Mouse (Mus musculus) right cerebral cortex, postnatal 14 days (tissue): ENCODE measurements at regions not wholly inside any gene's neighbourhood (a gene's known extent, or its start where the extent isn't known, plus 50 kb on each side); places are given as distances from the start of the nearest gene placed in this dataset.
A peak's percentile ranks its signal among the peaks of the same experiment; 100 is the strongest.

Source experiments
- DNase-seq: peaks from one replicate; pipeline ENCODE4 v3.0.0; 2022

DNA sequence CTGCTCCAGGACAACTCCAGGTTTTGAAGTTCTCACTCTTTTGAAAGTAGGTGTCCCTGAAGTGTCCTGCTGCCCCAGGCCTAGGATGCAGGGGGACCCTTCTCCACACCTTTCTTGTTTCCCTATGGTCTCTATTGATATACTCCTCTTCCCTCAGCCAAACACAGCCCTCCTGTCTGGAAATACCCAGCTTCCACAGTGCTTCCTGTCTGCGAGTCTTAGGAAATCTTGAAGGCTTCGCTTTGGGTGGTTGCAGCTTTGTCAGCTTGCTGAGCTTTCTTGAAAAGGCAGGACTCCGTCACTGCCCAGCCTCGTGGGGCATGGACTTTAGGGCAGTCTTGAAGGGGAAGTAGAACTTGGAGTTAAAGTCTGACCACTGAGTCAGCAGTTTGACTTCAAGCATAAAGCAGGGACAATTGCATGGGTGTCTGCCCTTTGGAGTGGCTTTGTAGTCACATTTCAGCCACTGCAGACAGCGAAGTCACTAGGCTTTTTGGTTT lies 51.1 kb upstream of the Lrrc52 start:
- no peak for DNase-seq

DNA sequence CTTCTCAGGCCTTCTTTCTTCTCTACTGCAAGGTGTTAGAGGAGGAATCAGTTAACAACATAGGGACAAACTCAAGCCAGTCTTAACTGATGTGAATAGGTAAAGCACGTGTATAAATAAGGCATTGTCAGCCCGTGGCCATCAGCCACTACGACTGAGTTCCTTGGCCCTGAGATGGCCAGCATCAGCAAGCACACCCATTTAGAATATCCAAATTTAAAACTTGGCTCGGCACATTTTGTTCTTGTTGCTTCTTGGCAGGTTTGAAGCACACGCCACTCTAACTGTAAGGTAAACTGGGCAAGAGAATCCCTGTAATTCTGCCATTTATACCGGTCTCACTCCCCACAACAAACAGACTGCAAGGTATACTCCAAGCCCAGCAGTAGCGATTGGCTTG lies 57.3 kb upstream of the Lrrc52 start:
- DNase-seq = no peak

DNA sequence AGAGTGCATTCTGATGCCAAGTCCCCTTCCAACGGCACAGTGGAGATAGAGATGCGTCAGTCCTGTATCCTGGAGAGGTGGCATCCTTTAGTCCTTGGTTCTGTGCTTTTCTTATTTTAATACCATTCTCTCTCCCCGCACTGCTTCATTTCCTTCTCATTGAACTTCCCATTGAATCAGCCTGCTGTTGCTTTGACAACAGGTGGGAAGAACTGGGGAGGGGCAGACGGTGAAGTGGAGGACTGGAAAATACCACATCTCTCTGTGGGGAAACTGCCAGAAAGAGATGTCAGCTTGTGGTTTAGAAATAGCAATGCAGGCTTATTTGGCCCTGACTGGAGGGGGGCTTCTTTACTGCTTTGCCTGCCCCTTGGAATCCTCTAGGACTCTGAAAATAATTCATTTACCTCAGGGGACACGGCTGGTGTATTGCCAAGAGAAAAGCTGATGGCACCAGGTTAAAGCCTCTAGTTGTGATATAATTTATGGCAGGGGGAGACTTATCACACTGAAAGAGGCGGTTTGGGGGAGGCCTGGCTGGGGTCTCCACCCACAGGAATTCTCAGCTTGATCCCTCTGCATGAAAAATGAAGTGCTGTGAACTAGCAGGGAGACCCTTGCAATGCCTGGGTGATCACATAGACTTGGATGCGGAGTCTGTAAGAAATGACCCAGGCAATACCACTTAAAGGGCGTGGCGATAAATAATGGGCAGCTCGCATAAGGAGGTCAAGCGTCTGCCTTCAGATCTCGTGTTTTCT lies 65.4 kb upstream of the Rxrg start:
- peak; percentile 13 for DNase-seq

DNA sequence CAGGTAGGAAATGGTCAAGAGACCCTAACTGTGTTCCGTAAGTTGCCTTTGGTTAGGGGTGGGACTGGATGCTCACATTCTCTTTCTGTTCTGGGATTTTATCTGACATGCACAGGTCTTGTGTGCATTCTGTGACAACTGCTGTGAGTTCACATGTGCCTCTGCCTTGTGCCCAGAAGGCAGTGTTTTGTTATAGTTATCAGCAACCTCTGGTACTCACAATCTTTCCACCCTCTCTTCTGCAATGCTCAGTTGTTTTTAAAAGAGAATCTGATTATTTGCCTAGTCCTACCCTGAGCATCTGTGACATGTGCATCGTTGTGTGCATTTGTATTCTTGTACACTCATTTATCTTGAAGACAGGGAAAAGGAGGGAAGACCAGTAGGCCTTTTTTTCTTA lies 52.2 kb upstream of the Rxrg start:
- DNase-seq = no peak

DNA sequence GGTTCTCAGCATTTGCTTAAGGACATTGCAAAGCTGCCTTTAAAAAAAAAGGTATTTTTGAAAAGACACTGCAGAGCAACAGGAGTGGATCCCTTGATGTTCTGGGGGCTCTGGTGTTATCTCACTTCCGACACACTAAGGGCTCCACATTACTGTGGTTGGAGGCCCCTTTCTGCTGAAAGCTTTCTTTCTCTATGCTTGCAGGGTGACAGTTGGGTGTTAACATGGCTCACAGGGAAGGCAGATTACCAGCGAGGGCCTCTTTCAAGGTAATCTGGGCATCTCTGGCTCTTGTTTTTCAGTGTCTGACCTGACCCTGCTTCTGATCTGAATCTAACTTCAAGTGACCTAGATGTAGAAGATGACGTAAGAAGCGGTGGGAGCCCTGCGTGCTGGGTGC lies 50.9 kb upstream of the Rxrg start:
- DNase-seq = no peak
